Mouse (Mus musculus): ENCODE data around the gene Kat2b.
"Not testable (repeated sequence)": the region's sequence is repeated elsewhere in the genome, so short reads cannot be mapped to it uniquely, and the experiment has no call there.

The Kat2b gene

GRCm38 (mm10) chr17:53569829-53570228, 3.2 kb downstream of the Kat2b start:
- DNase-seq (ENCODE audit: low read depth): peak; percentile 92

- DNase-seq (ENCODE audit: low read depth): peak; percentile 80
Measured at GRCm38 (mm10) chr17:53570361-53570875, 3.8 kb downstream of the Kat2b start.

DNA sequence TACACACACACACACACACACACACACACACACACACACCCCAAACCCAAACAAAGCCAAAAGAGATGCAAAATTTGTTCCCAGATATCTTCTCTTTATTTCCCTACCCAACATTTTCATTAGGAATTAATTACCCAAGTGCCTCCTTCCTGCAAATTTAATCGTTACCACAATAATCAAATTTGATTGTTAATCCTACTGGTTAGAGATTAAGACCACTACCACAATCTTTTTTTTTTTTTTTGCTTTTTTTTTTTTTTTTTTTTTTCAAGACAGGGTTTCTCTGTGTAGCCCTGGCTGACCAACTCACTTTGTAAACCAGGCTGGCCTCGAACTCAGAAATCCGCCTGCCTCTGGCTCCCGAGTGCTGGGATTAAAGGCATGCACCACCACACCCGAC, 4.3 kb downstream of the Kat2b start:
- DNase-seq (ENCODE audit: low read depth): not testable (repeated sequence)

GRCm38 (mm10) chr17:53573019-53573556, 6.4 kb downstream of the Kat2b start:
- no peak for DNase-seq (ENCODE audit: low read depth)

DNA sequence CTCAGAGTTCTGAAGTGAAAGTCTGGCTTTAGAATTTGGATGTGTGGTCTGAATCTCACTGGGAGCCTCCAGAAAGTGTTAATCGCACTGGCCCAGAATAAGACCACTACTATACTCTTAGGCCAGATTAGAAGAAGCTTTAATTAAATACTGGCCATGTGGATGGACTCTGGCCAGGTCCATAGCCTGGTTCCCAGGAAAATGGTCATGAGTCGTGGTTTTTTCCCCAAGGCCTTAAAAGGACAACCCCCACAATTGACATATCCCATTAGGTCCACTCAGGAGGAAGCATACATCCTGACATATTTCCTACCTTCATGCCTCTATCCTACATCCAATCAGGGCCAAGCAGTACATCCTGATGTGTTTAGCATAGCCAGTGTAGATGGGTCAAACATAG, 10.5 kb downstream of the Kat2b start:
- no peak for DNase-seq (ENCODE audit: low read depth)

GRCm38 (mm10) chr17:53577754-53578153, 11.1 kb downstream of the Kat2b start:
- DNase-seq (ENCODE audit: low read depth): no peak

DNA sequence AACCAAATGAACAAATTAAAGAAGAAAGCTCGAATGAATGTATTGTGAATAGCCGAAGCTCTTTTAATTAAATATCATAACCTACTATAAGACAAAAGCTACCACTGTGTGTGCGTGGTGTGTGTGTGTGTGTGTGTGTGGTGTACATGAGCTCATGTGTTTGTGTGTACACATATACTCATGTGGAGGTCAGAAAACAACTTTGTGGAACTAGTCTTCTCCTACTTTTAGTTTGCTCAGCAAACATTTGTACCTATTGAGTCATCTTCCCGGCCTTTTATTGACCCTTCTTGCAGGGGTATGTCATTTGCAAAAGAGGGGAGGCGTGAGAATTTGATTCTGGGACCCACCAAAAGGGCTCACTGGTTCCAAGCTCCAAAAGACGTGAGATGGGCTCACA, 11.6 kb downstream of the Kat2b start:
- DNase-seq (ENCODE audit: low read depth): no peak

- DNase-seq (ENCODE audit: low read depth): no peak
Measured at GRCm38 (mm10) chr17:53578776-53579175, 12.1 kb downstream of the Kat2b start.

DNA sequence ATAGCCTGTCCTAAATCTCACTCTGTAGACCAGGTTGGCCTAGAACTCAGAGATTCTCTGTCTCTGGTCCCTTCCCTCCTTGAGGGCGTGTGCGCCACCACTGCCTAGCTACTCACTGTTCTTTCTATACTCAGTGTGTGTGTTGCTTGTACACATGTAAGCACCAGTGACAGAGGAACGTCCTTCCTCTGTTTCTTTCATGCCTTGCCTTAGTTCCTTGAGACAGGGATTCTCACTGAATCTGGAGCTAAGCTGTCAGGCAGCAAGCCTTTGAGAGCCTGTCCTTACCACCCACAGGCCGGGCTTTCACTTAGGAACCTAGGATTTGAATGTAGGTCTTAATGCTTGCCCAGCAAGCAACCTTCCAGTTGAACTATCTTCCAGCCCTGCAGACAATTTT, 13.0 kb downstream of the Kat2b start:
- DNase-seq (ENCODE audit: low read depth): no peak

DNA sequence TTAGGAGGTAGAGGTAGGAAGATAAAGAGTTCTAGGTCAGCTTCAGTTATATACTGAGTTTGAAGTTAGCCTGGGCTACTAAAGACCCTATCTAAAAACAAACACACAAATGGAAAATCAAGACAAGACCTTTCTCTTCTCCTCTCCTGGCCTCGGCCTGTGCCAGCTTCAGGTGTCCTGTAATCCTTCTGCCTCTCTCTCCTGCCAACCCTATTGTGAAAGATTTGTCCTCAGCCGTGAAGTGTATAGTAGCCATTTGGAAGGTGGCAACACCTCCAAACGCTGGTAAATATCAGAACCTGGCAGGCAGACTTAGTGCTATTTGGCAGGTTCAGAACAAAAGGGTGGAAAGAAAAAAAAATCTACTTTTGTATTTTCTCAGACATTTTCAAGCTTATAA, 13.6 kb downstream of the Kat2b start:
- DNase-seq (ENCODE audit: low read depth): no peak

GRCm38 (mm10) chr17:53582026-53582585, 15.4 kb downstream of the Kat2b start:
- no peak for DNase-seq (ENCODE audit: low read depth)

DNA sequence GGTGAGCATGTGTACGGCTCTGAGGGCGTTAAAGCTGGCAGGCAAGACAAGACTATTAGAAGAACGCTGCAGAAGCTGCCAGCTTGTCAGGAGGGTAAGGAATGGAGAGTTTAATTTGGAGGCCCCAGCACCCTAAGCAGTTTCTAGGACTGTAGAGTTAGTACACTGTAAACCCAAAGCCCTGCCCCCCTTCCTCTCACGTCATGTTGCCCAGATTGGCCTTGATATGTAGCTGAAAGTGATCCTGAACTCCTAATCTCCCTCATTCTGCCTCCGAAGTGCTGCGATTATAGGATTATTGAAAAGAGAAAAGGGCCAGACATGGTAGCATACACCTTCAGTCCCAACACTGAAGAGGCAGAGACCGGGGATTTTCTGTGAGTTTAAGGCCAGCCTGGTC, 16.1 kb downstream of the Kat2b start:
- DNase-seq (ENCODE audit: low read depth): no peak

DNA sequence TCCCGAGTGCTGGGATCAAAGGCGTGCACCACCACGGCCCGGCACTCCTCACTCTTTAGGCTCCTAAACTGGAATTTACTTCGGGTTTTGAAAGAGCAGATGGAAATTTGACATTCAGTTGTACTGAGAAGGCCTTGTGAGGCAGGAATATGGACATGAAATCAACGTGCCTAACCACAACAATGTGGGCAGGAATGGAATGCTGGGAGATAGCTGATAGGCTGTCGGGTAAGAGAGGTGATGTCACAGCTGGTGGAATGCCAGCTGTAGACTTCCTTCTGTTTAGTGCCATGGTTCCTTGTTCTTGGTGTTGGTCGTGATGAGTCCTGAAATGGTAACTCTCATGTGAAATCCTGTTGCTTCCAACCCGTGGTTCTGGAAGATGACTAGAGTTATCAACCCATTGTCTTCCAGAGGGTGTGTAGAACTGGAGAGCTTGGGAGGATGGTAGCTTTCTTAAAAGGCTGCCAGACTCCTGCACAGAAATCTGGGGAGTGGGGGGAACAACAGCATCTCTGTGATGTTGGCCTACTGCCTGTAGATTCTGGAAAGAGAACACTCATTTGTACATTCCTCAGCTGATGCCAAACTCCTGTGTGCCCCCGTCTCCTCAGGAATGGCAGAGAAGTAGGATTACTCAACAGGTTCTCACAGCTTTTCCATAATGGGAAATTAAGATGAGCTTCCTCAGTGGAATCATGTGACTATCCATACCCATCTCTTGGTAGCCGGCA, 17.4 kb downstream of the Kat2b start:
- no peak for DNase-seq (ENCODE audit: low read depth)

DNA sequence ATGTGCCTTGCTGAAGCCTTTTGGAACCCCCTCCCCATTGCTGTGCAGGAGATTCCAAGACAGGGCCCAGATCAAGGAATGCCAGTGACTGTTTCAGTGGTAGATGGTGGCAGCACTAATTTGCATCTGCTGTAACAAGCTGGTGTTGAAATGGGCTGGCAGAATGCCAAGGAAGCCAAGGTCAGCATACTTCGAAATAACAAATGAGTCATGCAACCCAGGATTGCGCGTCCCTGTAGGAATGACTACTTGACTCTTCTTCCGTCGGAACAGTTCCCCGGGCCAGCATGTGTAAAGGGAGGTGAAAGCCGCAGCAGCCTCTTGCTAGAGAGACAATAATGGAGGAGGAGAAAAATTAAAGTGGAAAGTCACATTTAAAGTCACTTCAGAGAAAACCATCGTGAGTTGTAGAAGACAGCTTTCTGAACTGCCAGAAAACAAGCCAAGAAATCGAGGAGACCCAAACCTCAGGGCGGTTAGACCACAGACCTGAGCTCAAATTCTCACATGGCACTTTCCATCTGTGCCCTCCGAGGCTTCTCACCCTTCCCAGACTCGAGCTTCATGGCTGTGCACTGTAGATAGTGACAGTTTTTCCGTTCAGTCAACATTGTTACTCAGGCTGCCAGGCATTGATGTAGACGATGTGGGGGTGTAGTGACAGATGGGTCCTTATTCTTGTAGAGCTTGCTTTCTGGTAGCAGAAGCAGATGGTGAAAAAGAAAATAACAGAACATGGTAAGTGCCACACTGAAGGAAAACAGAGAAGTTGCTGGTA, 20.6 kb downstream of the Kat2b start:
- DNase-seq (ENCODE audit: low read depth): peak; percentile 79

GRCm38 (mm10) chr17:53588097-53588855, 21.6 kb downstream of the Kat2b start:
- DNase-seq (ENCODE audit: low read depth): no peak

- no peak for DNase-seq (ENCODE audit: low read depth)
Measured at GRCm38 (mm10) chr17:53590110-53590509, 23.4 kb downstream of the Kat2b start.

- no peak for DNase-seq (ENCODE audit: low read depth)
Measured at GRCm38 (mm10) chr17:53591910-53592309, 25.2 kb downstream of the Kat2b start.

DNA sequence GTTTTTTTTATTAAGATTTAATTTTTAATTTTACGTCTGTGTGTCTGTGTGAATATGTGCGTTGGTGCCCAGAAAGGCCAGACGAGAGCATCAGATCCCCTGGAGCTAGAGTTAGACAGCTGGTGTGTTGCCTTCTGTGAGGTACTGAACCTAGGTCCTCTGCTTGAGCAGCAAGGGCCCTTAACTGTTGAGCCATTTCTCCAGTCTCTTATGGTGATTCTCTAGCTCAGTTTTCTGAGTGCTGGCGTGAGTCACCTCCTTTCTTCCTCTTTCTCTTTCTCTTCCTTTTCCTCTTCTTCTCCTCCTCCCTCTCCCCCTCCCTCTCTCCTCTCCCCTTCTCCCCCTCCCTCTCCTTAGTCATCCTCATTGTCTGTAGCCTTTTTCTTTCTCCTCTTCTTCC, 27.9 kb downstream of the Kat2b start:
- DNase-seq (ENCODE audit: low read depth): no peak

- no peak for DNase-seq (ENCODE audit: low read depth)
Measured at GRCm38 (mm10) chr17:53595527-53595926, 28.9 kb downstream of the Kat2b start.

- DNase-seq (ENCODE audit: low read depth): no peak
Measured at GRCm38 (mm10) chr17:53596314-53596882, 29.7 kb downstream of the Kat2b start.

DNA sequence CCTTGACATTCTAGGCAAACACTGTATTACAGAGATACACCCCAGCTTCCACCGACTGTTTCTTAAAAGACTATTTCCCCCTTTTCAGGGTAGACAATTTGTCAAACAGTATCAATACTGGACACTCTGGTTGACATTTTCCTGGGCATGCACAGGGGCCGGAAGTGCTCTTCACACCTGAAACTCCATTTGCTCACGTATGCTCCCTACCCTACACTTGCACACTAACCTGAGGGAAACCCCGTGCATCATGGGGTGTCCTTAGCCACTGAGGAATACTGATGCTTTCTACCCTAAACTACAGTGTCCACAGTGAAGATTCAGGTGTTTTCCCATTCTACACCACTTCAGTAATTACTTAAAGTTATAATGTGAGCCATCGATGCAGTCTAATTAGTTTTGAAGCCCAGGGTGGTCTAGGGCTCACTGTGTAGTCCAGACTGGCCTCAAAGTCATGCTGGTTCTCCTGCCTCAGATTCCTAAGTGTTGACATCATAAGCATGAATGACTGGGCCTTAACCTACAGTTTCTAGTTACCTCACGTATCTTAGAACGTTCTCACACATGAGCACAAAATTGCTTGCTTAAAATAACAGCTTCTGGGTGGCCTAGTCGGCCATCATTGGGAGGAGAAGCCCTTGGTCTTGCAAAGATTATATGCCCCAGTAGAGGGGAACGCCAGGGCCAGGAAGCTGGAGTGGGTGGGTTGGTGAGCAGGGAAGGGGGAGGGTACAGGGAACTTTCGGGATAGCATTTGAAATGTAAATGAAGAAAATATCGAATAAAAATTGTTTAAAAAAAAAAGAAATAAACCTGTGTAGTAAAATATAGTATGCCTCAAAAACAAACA, 30.5 kb downstream of the Kat2b start:
- no peak for DNase-seq (ENCODE audit: low read depth)
